Mouse (Mus musculus) heart, embryonic 11.5 days (tissue): ENCODE data around the gene Cd28. TPM values are rescaled to one million over a fixed set of nuclear protein-coding genes. Genes with fewer than 3 reads are reported as not detected.

Experiments
- ATAC-seq: fragments of 200-750 bp; cut with Nextera tagmentation; replicated peaks from 2 replicates; pipeline ENCODE4 v1.8.0; 2017; ENCODE audit warnings: moderate library complexity; ENCODE audit not compliant: insufficient number of reproducible peaks, low FRiP score, low TSS enrichment
- H3K27ac ChIP-seq: fragments of 300-500 bp; sonication (generic); 2 replicates; pipeline ENCODE4 v1.5.1; 2014; ENCODE audit warnings: mild to moderate bottlenecking, low read depth, low read length
- H3K27me3 ChIP-seq: fragments of 300-500 bp; sonication (generic); 2 replicates; pipeline ENCODE4 v1.6.1; 2014; ENCODE audit warnings: mild to moderate bottlenecking, low read length, mixed read lengths; ENCODE audit not compliant: control insufficient read depth, insufficient read depth
- H3K36me3 ChIP-seq: fragments of 300-500 bp; sonication (generic); 2 replicates; pipeline ENCODE4 v1.6.1; 2014; ENCODE audit warnings: mild to moderate bottlenecking, low read length, moderate library complexity, mixed read lengths; ENCODE audit not compliant: control insufficient read depth, insufficient read depth
- H3K4me1 ChIP-seq: fragments of 300-500 bp; sonication (generic); 2 replicates; pipeline ENCODE4 v1.6.1; 2014; ENCODE audit warnings: low read length; ENCODE audit not compliant: control insufficient read depth, insufficient read depth
- H3K4me2 ChIP-seq: fragments of 300-500 bp; sonication (generic); 2 replicates; pipeline ENCODE4 v1.6.1; 2014; ENCODE audit warnings: mild to moderate bottlenecking, moderate library complexity
- H3K4me3 ChIP-seq: fragments of 300-500 bp; sonication (generic); 2 replicates; pipeline ENCODE4 v1.5.1; 2014; ENCODE audit warnings: low read depth, low read length
- H3K9ac ChIP-seq: fragments of 300-500 bp; sonication (generic); 2 replicates; pipeline ENCODE4 v1.6.1; 2014; ENCODE audit warnings: mild to moderate bottlenecking, low read depth, low read length, moderate library complexity
- H3K9me3 ChIP-seq: fragments of 300-500 bp; sonication (generic); replicated peaks from 2 replicates; pipeline ENCODE4 v1.6.1; 2016; ENCODE audit warnings: low read length; ENCODE audit not compliant: control insufficient read depth
- WGBS: fragments of 180-500 bp; shearing (Covaris S2); extraction: QIAGEN DNeasy Blood & Tissue Kit; methylation state at CpG from one replicate; pipeline ENCODE4 v1.1.7; 2014; ENCODE audit not compliant: insufficient replicate concordance; 5-methylcytosine and 5-hydroxymethylcytosine counted together
- polyA plus RNA-seq: library from polyadenylated mRNA; unstranded; fragments of >200 nt; fragmentation: Nextera tagmentation; extraction: Ambion mirVana; gene quantifications from 2 replicates; pipeline ENCODE4 v1.2.1, GENCODE M21; 2014

The Cd28 gene
- polyA plus RNA-seq, 1 experiment from 2014 or later, result 0.07 TPM

- no peak for ATAC-seq
- Histone ChIP-seq H3K27me3 (no peaks in the 10 kb centered on the region), H3K9me3 (no peaks in the 10 kb centered on the region), H3K27ac (no peak overlapping the region), H3K36me3 (no peaks in the 10 kb centered on the region), H3K4me3 (no peak overlapping the region), H3K4me1 (peaks cover 5% of the 10 kb centered on the region; the same call in 1 of the 2 replicates), H3K4me2 (no peak overlapping the region), H3K9ac (no peak overlapping the region)
- 60% methylated on average over 3 of the region's 3 CpGs for WGBS
Measured at GRCm38 (mm10) chr1:60795677-60796205, 79.1 kb downstream of the Cd28 start.

GRCm38 (mm10) chr1:60799795-60800345 is 83.3 kb downstream of the Cd28 start:
- no peaks in the 10 kb centered on the region for H3K36me3 ChIP-seq
- peaks cover 2% of the 10 kb centered on the region; the same call in 1 of the 2 replicates for H3K4me1 ChIP-seq
- H3K27me3 ChIP-seq, result no peaks in the 10 kb centered on the region
- H3K4me2 ChIP-seq, result no peak overlapping the region
- no peak overlapping the region for H3K9ac ChIP-seq
- 54% methylated on average over 1 of the region's 1 CpGs for WGBS
- ATAC-seq, result no peak
- no peaks in the 10 kb centered on the region for H3K9me3 ChIP-seq
- H3K27ac ChIP-seq, result no peak overlapping the region
- no peak overlapping the region for H3K4me3 ChIP-seq

GRCm38 (mm10) chr1:60801210-60801671 is 84.6 kb downstream of the Cd28 start:
- no peak for ATAC-seq
- Histone ChIP-seq H3K36me3 (no peaks in the 10 kb centered on the region), H3K27ac (no peak overlapping the region), H3K9me3 (no peaks in the 10 kb centered on the region), H3K9ac (no peak overlapping the region), H3K4me3 (no peak overlapping the region), H3K27me3 (no peaks in the 10 kb centered on the region), H3K4me2 (no peak overlapping the region), H3K4me1 (peaks cover 2% of the 10 kb centered on the region; the same call in 1 of the 2 replicates)
- WGBS, result 77% methylated on average over 4 of the region's 4 CpGs

- Histone ChIP-seq H3K4me2 (no peak overlapping the region), H3K36me3 (no peaks in the 10 kb centered on the region), H3K27me3 (no peaks in the 10 kb centered on the region), H3K4me3 (no peak overlapping the region), H3K9ac (no peak overlapping the region), H3K9me3 (no peaks in the 10 kb centered on the region), H3K27ac (no peak overlapping the region), H3K4me1 (peaks cover 2% of the 10 kb centered on the region; the same call in 1 of the 2 replicates)
- ATAC-seq, result no peak
- WGBS, result 70% methylated on average over 4 of the region's 4 CpGs
Measured at GRCm38 (mm10) chr1:60803128-60803824, 86.7 kb downstream of the Cd28 start.

GRCm38 (mm10) chr1:60803825-60804696 is 87.5 kb downstream of the Cd28 start:
- Histone ChIP-seq H3K27ac (no peak overlapping the region), H3K27me3 (no peaks in the 10 kb centered on the region), H3K9me3 (no peaks in the 10 kb centered on the region), H3K4me3 (no peak overlapping the region), H3K36me3 (no peaks in the 10 kb centered on the region), H3K4me2 (no peak overlapping the region), H3K4me1 (no peaks in the 10 kb centered on the region; the same call in 1 of the 2 replicates), H3K9ac (no peak overlapping the region)
- no peak for ATAC-seq
- whole genome bisulfite sequencing, result 81% methylated on average over 6 of the region's 6 CpGs

GRCm38 (mm10) chr1:60805178-60805577 is 88.6 kb downstream of the Cd28 start:
- Histone ChIP-seq H3K36me3 (no peaks in the 10 kb centered on the region), H3K27ac (no peak overlapping the region), H3K9ac (no peak overlapping the region), H3K9me3 (no peaks in the 10 kb centered on the region), H3K4me2 (no peak overlapping the region), H3K4me1 (no peaks in the 10 kb centered on the region; the same call in 1 of the 2 replicates), H3K27me3 (no peaks in the 10 kb centered on the region), H3K4me3 (no peak overlapping the region)
- no peak for ATAC-seq
- WGBS, result 66% methylated on average over 1 of the region's 1 CpGs

DNA sequence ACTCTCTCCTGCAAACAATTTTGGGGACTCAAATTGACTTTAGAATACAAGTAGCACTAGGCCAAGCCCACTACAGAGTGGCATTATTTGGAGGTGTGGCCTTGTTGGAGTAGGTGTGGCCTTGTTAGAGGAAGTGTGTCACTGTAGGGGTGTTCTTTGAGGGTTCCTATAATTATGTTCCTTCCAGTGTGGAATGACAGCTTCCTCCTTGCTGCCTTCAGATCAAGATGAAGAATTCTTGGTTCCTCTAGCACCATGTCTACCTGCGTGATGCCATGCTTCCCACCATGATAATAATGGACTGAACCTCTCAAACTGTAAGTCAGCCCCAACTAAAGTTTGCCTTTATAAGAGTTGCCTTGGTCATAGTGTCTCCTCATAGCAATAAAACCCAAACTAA is 91.1 kb downstream of the Cd28 start:
- no peak for ATAC-seq
- no peak overlapping the region for H3K4me3 ChIP-seq
- H3K36me3 ChIP-seq, result no peaks in the 10 kb centered on the region
- 94% methylated on average over 1 of the region's 1 CpGs for WGBS
- no peaks in the 10 kb centered on the region for H3K9me3 ChIP-seq
- H3K27ac ChIP-seq, result no peak overlapping the region
- H3K27me3 ChIP-seq, result no peaks in the 10 kb centered on the region
- H3K4me2 ChIP-seq, result no peak overlapping the region
- no peaks in the 10 kb centered on the region; the same call in 1 of the 2 replicates for H3K4me1 ChIP-seq
- no peak overlapping the region for H3K9ac ChIP-seq

GRCm38 (mm10) chr1:60808466-60808865 is 91.9 kb downstream of the Cd28 start:
- H3K4me2 ChIP-seq, result no peak overlapping the region
- H3K4me1 ChIP-seq, result no peaks in the 10 kb centered on the region
- no peak overlapping the region for H3K27ac ChIP-seq
- H3K4me3 ChIP-seq, result no peak overlapping the region
- no peaks in the 10 kb centered on the region for H3K9me3 ChIP-seq
- H3K36me3 ChIP-seq, result no peaks in the 10 kb centered on the region
- no peak overlapping the region for H3K9ac ChIP-seq
- no peaks in the 10 kb centered on the region for H3K27me3 ChIP-seq
- WGBS, result 87% methylated on average over 2 of the region's 2 CpGs
- ATAC-seq, result no peak
